Mouse (Mus musculus) lung, postnatal 0 days (tissue): ENCODE results near the gene Zmym1.
"Not testable (repeated sequence)": the region's sequence is repeated elsewhere in the genome, so short reads cannot be mapped to it uniquely, and the experiment has no call there.

Experiments
- CTCF ChIP-seq: IDR thresholded peaks from 2 replicates; pipeline ENCODE4 v1.5.1; 2016; ENCODE audit warnings: antibody characterized with exemption, mild to moderate bottlenecking
- EP300 ChIP-seq: IDR thresholded peaks from 2 replicates; pipeline ENCODE4 v1.6.1; 2016; ENCODE audit warnings: antibody characterized with exemption, mild to moderate bottlenecking, control low read depth

DNA sequence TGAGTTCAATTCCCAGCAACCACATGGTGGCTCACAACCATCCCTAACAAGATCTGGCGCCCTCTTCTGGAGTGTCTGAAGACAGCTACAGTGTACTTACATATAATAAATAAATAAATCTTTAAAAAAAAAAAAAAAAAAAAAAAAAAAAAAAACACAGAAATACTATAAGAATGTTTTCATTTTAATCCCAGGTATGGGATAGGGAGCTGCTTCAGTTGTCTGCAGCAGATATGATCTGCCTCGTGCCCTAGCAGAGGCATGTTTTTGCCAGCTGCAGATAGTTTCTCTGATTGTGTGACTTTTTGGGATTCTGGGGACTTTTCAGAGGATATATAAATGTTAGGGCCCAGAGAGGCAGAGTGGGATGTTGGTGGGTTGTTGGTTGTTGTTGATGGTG lies 38.6 kb upstream of the Zmym1 start:
- not testable (repeated sequence) for TF ChIP-seq CTCF, EP300
